Mouse (Mus musculus): ENCODE measurements around the gene Ltk. TPM values are rescaled to one million over a fixed set of nuclear protein-coding genes. Genes with fewer than 3 reads are reported as not detected.

Ltk gene
- total and polyA plus RNA-seq, 2 experiments from 2014 or later, result 2.0 to 8.5 TPM

GRCm38 (mm10) chr2:119744163-119745111 lies 15.8 kb downstream of the Ltk start:
- Histone ChIP-seq H3K4me3 (ENCODE audit: low read length) (peak overlapping the region; percentile 50), H3K9me3 (ENCODE audit: low read length) (no peaks in the 10 kb centered on the region), H3K27ac (peak overlapping the region; percentile 3; the same call in 1 of the 2 replicates), H3K4me2 (ENCODE audit: low read depth, low read length) (peak overlapping the region; percentile 91), H3K9ac (replicated peaks; ENCODE audit: low read length) (0 out of 2 replicates have a peak overlapping the region, but pooled peaks have one; percentile 17), H3K4me1 (ENCODE audit: insufficient read depth, low read length) (no peaks in the 10 kb centered on the region; the same call in 1 of the 2 replicates), H3K36me3 (ENCODE audit: insufficient read depth, low read length) (no peaks in the 10 kb centered on the region), H3K27me3 (ENCODE audit: insufficient read depth, low read length) (peaks cover 14% of the 10 kb centered on the region)
- ATAC-seq (0 out of 2 replicates have a peak, but pooled peaks have one; percentile 25), DNase-seq (ENCODE audit: low spot score) (peak; percentile 44)
- no peak; the same call in 1 of the 2 replicates for TF ChIP-seq CTCF (IDR thresholded peaks at IDR 0.05; ENCODE audit: low read depth)
- WGBS, result 5% methylated on average over 44 of the region's 46 CpGs

GRCm38 (mm10) chr2:119743808-119744162 lies 16.4 kb downstream of the Ltk start:
- no peaks in the 10 kb centered on the region for H3K9me3 ChIP-seq (ENCODE audit: low read length)
- H3K36me3 ChIP-seq (ENCODE audit: insufficient read depth, low read length), result no peaks in the 10 kb centered on the region
- no peaks in the 10 kb centered on the region; the same call in 1 of the 2 replicates for H3K4me1 ChIP-seq (ENCODE audit: insufficient read depth, low read length)
- no peak overlapping the region for H3K27ac ChIP-seq
- ATAC-seq, result no peak; the same call in 1 of the 2 replicates
- no peak overlapping the region for H3K9ac ChIP-seq (replicated peaks; ENCODE audit: low read length)
- 6% methylated on average over 22 of the region's 22 CpGs for WGBS
- DNase-seq (ENCODE audit: low spot score), result no peak
- peak overlapping the region; percentile 50 for H3K4me3 ChIP-seq (ENCODE audit: low read length)
- peak overlapping the region; percentile 91 for H3K4me2 ChIP-seq (ENCODE audit: low read depth, low read length)
- peaks cover 14% of the 10 kb centered on the region for H3K27me3 ChIP-seq (ENCODE audit: insufficient read depth, low read length)
- TF ChIP-seq CTCF (IDR thresholded peaks at IDR 0.05; ENCODE audit: low read depth), result no peak

- ATAC-seq (no peak), DNase-seq (ENCODE audit: low spot score) (no peak)
- Histone ChIP-seq H3K9ac (replicated peaks; ENCODE audit: low read length) (peak overlapping the region; percentile 48; the same call in 1 of the 2 replicates), H3K4me3 (ENCODE audit: low read length) (peak overlapping the region; percentile 50), H3K9me3 (ENCODE audit: low read length) (no peaks in the 10 kb centered on the region), H3K27ac (no peak overlapping the region), H3K36me3 (ENCODE audit: insufficient read depth, low read length) (no peaks in the 10 kb centered on the region), H3K4me2 (ENCODE audit: low read depth, low read length) (peak overlapping the region; percentile 91), H3K4me1 (ENCODE audit: insufficient read depth, low read length) (no peaks in the 10 kb centered on the region; the same call in 1 of the 2 replicates), H3K27me3 (ENCODE audit: insufficient read depth, low read length) (peaks cover 14% of the 10 kb centered on the region)
- 7% methylated on average over 30 of the region's 31 CpGs for WGBS
- TF ChIP-seq CTCF (IDR thresholded peaks at IDR 0.05; ENCODE audit: low read depth), result no peak
These were observed 16.9 kb downstream of the Ltk start for GRCm38 (mm10) chr2:119743176-119743807.

DNA sequence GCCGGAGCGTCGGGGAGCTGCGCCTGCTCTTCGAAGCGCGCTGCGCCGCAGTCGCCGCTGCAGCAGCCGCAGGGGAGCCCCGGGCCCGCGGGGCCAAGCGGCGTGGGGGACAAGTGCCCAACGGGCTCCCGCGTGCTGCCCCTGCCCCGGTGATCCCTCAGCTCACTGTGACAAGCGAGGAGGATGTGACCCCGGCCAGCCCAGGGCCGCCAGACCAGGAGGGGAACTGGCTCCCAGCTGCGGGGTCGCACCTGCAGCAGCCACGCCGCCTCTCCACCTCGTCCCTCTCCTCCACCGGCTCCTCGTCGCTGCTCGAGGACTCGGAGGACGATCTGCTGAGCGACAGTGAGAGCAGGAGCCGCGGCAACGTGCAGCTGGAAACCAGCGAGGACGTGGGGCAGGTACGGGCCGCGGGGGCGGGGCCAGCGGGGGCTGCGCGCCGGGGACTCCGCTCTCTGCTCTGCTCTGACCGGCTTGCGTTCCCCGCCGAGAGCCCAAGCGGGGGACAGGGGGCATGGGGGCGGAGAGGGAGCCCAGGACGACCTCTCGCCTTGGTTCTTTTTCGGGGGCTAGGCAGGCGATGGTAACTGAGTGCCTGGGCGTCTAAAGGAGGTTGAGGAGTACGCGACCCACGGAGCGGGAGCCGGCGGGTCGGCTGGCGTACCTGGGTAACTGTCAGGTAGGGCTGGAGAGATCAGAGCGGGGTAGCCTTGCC lies 17.6 kb downstream of the Ltk start:
- Histone ChIP-seq H3K4me2 (ENCODE audit: low read depth, low read length) (peak overlapping the region; percentile 91), H3K9ac (replicated peaks; ENCODE audit: low read length) (peak overlapping the region; percentile 48), H3K36me3 (ENCODE audit: insufficient read depth, low read length) (no peaks in the 10 kb centered on the region), H3K27ac (no peak overlapping the region), H3K4me3 (ENCODE audit: low read length) (peak overlapping the region; percentile 50), H3K4me1 (ENCODE audit: insufficient read depth, low read length) (no peaks in the 10 kb centered on the region; the same call in 1 of the 2 replicates), H3K9me3 (ENCODE audit: low read length) (no peaks in the 10 kb centered on the region), H3K27me3 (ENCODE audit: insufficient read depth, low read length) (peaks cover 14% of the 10 kb centered on the region)
- no peak for TF ChIP-seq CTCF (IDR thresholded peaks at IDR 0.05; ENCODE audit: low read depth)
- DNase-seq (ENCODE audit: low spot score), result no peak
- peak; percentile 32 for ATAC-seq
- WGBS, result 2% methylated on average over 67 of the region's 70 CpGs

- H3K9ac ChIP-seq (replicated peaks; ENCODE audit: low read length), result peak within 1 kb of the TSS; percentile 48
- no peak within 1 kb of the TSS for H3K27ac ChIP-seq
- peaks cover 14% of the 10 kb centered on the region for H3K27me3 ChIP-seq (ENCODE audit: insufficient read depth, low read length)
- no peaks in the 10 kb centered on the region for H3K9me3 ChIP-seq (ENCODE audit: low read length)
- H3K36me3 ChIP-seq (ENCODE audit: insufficient read depth, low read length), result no peaks in the 10 kb centered on the region
- peak; percentile 62 for DNase-seq (ENCODE audit: low spot score)
- under 1% methylated on average over 39 of the region's 53 CpGs for WGBS
- H3K4me1 ChIP-seq (ENCODE audit: insufficient read depth, low read length), result no peaks in the 10 kb centered on the region; the same call in 1 of the 2 replicates
- peak; percentile 55; the same call in 1 of the 2 replicates for ATAC-seq
- H3K4me2 ChIP-seq (ENCODE audit: low read depth, low read length), result peak within 1 kb of the TSS; percentile 91
- no peak for TF ChIP-seq CTCF (IDR thresholded peaks at IDR 0.05; ENCODE audit: low read depth)
- H3K4me3 ChIP-seq (ENCODE audit: low read length), result peak within 1 kb of the TSS; percentile 50
These were observed 18.4 kb downstream of the Ltk start, which contains the start of gene Itpka for GRCm38 (mm10) chr2:119741581-119742411. Gene Itpka, plus strand, starts transcription at chr2:119742337.

Measured in hindbrain, postnatal 0 days (tissue).